Mouse (Mus musculus) CH12.LX (cell line): ENCODE measurements around the gene Zic1. TPM values are rescaled to one million over a fixed set of nuclear protein-coding genes. Genes with fewer than 3 reads are reported as not detected.

Source experiments
- DNase-seq: peaks from one replicate; pipeline ENCODE4 v3.0.0-alpha.2; 2013; ENCODE audit errors: extremely low read depth
- H3K27ac ChIP-seq: 2 replicates; pipeline ENCODE4 v1.5.1; 2012; ENCODE audit warnings: low read depth, mild to moderate bottlenecking, control low read depth, moderate library complexity; ENCODE audit not compliant: insufficient read depth
- H3K27me3 ChIP-seq: replicated peaks from 2 replicates; pipeline ENCODE3; 2012; ENCODE audit warnings: inconsistent platforms
- H3K36me3 ChIP-seq, 2 experiments: replicated peaks in 1 of 2; 2 replicates each; pipeline versions ENCODE3 to v1.6.1; 2012; ENCODE audit warnings: inconsistent platforms in 1 of 2, low read length in 1 of 2, mild to moderate bottlenecking in 1 of 2, mixed read lengths in 1 of 2, moderate library complexity in 1 of 2; ENCODE audit not compliant: control insufficient read depth in 1 of 2, insufficient read depth in 1 of 2
- H3K4me1 ChIP-seq, 2 experiments: 2 replicates each; pipeline ENCODE4 v1.6.1; 2012; ENCODE audit warnings: inconsistent platforms in 1 of 2, moderate library complexity in 1 of 2; ENCODE audit not compliant: insufficient read depth in 2 of 2, control insufficient read depth in 1 of 2
- H3K4me2 ChIP-seq: 2 replicates; pipeline ENCODE4 v1.6.1; 2012; ENCODE audit warnings: low read depth, mild to moderate bottlenecking, control low read depth; ENCODE audit not compliant: poor library complexity, insufficient read depth, severe bottlenecking
- H3K4me3 ChIP-seq, 3 experiments: fragments of 150-350 bp in 1 of 3; sonication (generic) in 1 of 3; replicated peaks in 1 of 3; 2 replicates each; pipeline versions ENCODE3 to v1.5.1; 2011 to 2012; ENCODE audit warnings: low read depth in 2 of 3, low read length in 2 of 3, mild to moderate bottlenecking in 2 of 3, moderate library complexity in 2 of 3, control low read depth in 1 of 3, improper control_type of control experiment in 1 of 3, inconsistent platforms in 1 of 3, mixed read lengths in 1 of 3; ENCODE audit not compliant: poor library complexity in 1 of 3
- H3K79me2 ChIP-seq: replicated peaks from 2 replicates; pipeline ENCODE4 v1.6.1; 2012; ENCODE audit warnings: mild to moderate bottlenecking, moderate library complexity; ENCODE audit not compliant: control insufficient read depth, poor library complexity, insufficient read depth, severe bottlenecking; ENCODE audit errors: extremely low read depth
- H3K9ac ChIP-seq: 2 replicates; pipeline ENCODE4 v1.6.1; 2012; ENCODE audit warnings: low read depth, mild to moderate bottlenecking, control low read depth, moderate library complexity; ENCODE audit not compliant: insufficient read depth
- H3K9me3 ChIP-seq: replicated peaks from 2 replicates; pipeline ENCODE3; 2012; ENCODE audit warnings: low read length, inconsistent platforms, mixed read lengths
- BHLHE40 ChIP-seq: IDR thresholded peaks from 2 replicates; pipeline ENCODE4 v1.6.1; 2011; ENCODE audit warnings: mild to moderate bottlenecking, low read depth, low read length, improper control_type of control experiment
- CHD1 ChIP-seq: IDR thresholded peaks from 2 replicates; pipeline ENCODE4 v1.6.1; 2012; ENCODE audit warnings: low read depth, low read length, improper control_type of control experiment, inconsistent platforms
- CHD2 ChIP-seq: IDR thresholded peaks from 2 replicates; pipeline ENCODE4 v1.6.1; 2011; ENCODE audit warnings: low read length, improper control_type of control experiment
- E2F4 ChIP-seq: IDR thresholded peaks from 2 replicates; pipeline ENCODE4 v1.6.1; 2011; ENCODE audit warnings: low read depth, low read length, improper control_type of control experiment; ENCODE audit not compliant: insufficient replicate concordance
- ELF1 ChIP-seq: IDR thresholded peaks from 2 replicates; pipeline ENCODE4 v1.6.1; 2014; ENCODE audit warnings: low read depth, mild to moderate bottlenecking, inconsistent platforms, low read length, improper control_type of control experiment
- ETS1 ChIP-seq: conservative IDR thresholded peaks from 2 replicates; pipeline ENCODE4 v1.6.1; 2012; ENCODE audit warnings: low read depth, mild to moderate bottlenecking, inconsistent platforms, low read length, improper control_type of control experiment, moderate library complexity
- GABPA ChIP-seq: IDR thresholded peaks from 2 replicates; pipeline ENCODE4 v1.6.1; 2012; ENCODE audit warnings: low read depth, low read length, improper control_type of control experiment, inconsistent platforms; ENCODE audit not compliant: insufficient replicate concordance
- IRF4 ChIP-seq: IDR thresholded peaks from 2 replicates; pipeline ENCODE4 v1.6.1; 2014; ENCODE audit warnings: low read depth, mild to moderate bottlenecking, inconsistent platforms, low read length, improper control_type of control experiment
- JUN ChIP-seq: IDR thresholded peaks from 2 replicates; pipeline ENCODE4 v1.6.1; 2011; ENCODE audit warnings: low read depth, mild to moderate bottlenecking, low read length, improper control_type of control experiment, moderate library complexity; ENCODE audit not compliant: insufficient read depth
- JUND ChIP-seq: conservative IDR thresholded peaks from 2 replicates; pipeline ENCODE4 v1.6.1; 2011; ENCODE audit warnings: low read depth, low read length, improper control_type of control experiment
- KAT2A ChIP-seq: IDR thresholded peaks from 2 replicates; pipeline ENCODE4 v1.6.1; 2012; ENCODE audit warnings: low read length, improper control_type of control experiment, inconsistent platforms; ENCODE audit not compliant: insufficient replicate concordance
- MAX ChIP-seq: IDR thresholded peaks from 2 replicates; pipeline ENCODE4 v1.6.1; 2011; ENCODE audit warnings: low read length, improper control_type of control experiment
- MEF2A ChIP-seq: IDR thresholded peaks from 2 replicates; pipeline ENCODE4 v1.6.1; 2014; ENCODE audit warnings: low read depth, mild to moderate bottlenecking, inconsistent platforms, low read length, improper control_type of control experiment, borderline replicate concordance
- MXI1 ChIP-seq: IDR thresholded peaks from 2 replicates; pipeline ENCODE4 v1.6.1; 2011; ENCODE audit warnings: mild to moderate bottlenecking, low read depth, low read length, improper control_type of control experiment
- NRF1 ChIP-seq: IDR thresholded peaks from 2 replicates; pipeline ENCODE4 v1.6.1; 2014; ENCODE audit warnings: low read depth, mild to moderate bottlenecking, inconsistent platforms, low read length, improper control_type of control experiment, moderate library complexity
- PAX5 ChIP-seq: IDR thresholded peaks from 2 replicates; pipeline ENCODE4 v1.6.1; 2012; ENCODE audit warnings: low read length, inconsistent platforms, mixed read lengths
- POLR2A ChIP-seq: IDR thresholded peaks from 2 replicates; pipeline ENCODE4 v1.6.1; 2011; ENCODE audit warnings: low read depth, mild to moderate bottlenecking, improper control_type of control experiment, low read length
- POLR2AphosphoS2 ChIP-seq: IDR thresholded peaks from 2 replicates; pipeline ENCODE4 v1.6.1; 2011; ENCODE audit warnings: low read depth, low read length, improper control_type of control experiment
- RCOR1 ChIP-seq: conservative IDR thresholded peaks from 2 replicates; pipeline ENCODE4 v1.6.1; 2012; ENCODE audit warnings: low read depth, mild to moderate bottlenecking, inconsistent platforms, low read length, improper control_type of control experiment
- SIN3A ChIP-seq: IDR thresholded peaks from 2 replicates; pipeline ENCODE4 v1.6.1; 2012; ENCODE audit warnings: low read length, improper control_type of control experiment, inconsistent platforms
- TBP ChIP-seq: conservative IDR thresholded peaks from 2 replicates; pipeline ENCODE4 v1.6.1; 2011; ENCODE audit warnings: low read depth, low read length, improper control_type of control experiment
- TCF12 ChIP-seq: IDR thresholded peaks from 2 replicates; pipeline ENCODE4 v1.6.1; 2014; ENCODE audit warnings: low read depth, mild to moderate bottlenecking, inconsistent platforms, low read length, improper control_type of control experiment
- UBTF ChIP-seq: IDR thresholded peaks from 2 replicates; pipeline ENCODE4 v1.6.1; 2012; ENCODE audit warnings: low read depth, mild to moderate bottlenecking, inconsistent platforms, low read length, improper control_type of control experiment, moderate library complexity
- USF1 ChIP-seq: IDR thresholded peaks from 2 replicates; pipeline ENCODE4 v1.6.1; 2014; ENCODE audit warnings: low read depth, mild to moderate bottlenecking, inconsistent platforms, low read length, improper control_type of control experiment
- USF2 ChIP-seq: conservative IDR thresholded peaks from 2 replicates; pipeline ENCODE4 v1.6.1; 2011; ENCODE audit warnings: low read depth, low read length, improper control_type of control experiment
- ZC3H11A ChIP-seq: IDR thresholded peaks from 2 replicates; pipeline ENCODE4 v1.6.1; 2012; ENCODE audit warnings: low read depth, mild to moderate bottlenecking, inconsistent platforms, low read length, improper control_type of control experiment
- ZNF384 ChIP-seq: IDR thresholded peaks from 2 replicates; pipeline ENCODE4 v1.6.1; 2012; ENCODE audit warnings: low read depth, low read length, improper control_type of control experiment, inconsistent platforms
- dilution Hi-C: fragments of 300-500 bp; cut with MboI; formaldehyde crosslinking; loops from 2 replicates; pipeline ENCODE4 v1.14.3; 2020; ENCODE audit warnings: low sequenced_read_pairs; ENCODE audit not compliant: extremely low pct_unique_long_range_greater_than_20kb, extremely low pct_ligation_motif_present
- in situ Hi-C: fragments of 300-500 bp; cut with MboI; formaldehyde crosslinking; loops from 3 replicates; pipeline ENCODE4 v1.14.3; 2019; ENCODE audit warnings: low sequenced_read_pairs, low pct_ligation_motif_present, low pct_unique_long_range_greater_than_20kb, mixed read lengths
- polyA plus RNA-seq: library from polyadenylated mRNA; unstranded; fragments of >175 nt; gene quantifications from 2 replicates; pipeline ENCODE4 v1.2.1, GENCODE M21; 2012; ENCODE audit warnings: low read depth; ENCODE audit not compliant: insufficient read length
- total RNA-seq, 2 experiments: library from RNA; depleted of rRNA; stranded (reverse); fragments of 300-350 nt in 1 of 2; fragments of >200 nt in 1 of 2; gene quantifications; 2 replicates each; pipeline ENCODE4 v1.2.3; 2012 to 2014

Zic1 gene
- total and polyA plus RNA-seq, 3 experiments = not detected

DNA sequence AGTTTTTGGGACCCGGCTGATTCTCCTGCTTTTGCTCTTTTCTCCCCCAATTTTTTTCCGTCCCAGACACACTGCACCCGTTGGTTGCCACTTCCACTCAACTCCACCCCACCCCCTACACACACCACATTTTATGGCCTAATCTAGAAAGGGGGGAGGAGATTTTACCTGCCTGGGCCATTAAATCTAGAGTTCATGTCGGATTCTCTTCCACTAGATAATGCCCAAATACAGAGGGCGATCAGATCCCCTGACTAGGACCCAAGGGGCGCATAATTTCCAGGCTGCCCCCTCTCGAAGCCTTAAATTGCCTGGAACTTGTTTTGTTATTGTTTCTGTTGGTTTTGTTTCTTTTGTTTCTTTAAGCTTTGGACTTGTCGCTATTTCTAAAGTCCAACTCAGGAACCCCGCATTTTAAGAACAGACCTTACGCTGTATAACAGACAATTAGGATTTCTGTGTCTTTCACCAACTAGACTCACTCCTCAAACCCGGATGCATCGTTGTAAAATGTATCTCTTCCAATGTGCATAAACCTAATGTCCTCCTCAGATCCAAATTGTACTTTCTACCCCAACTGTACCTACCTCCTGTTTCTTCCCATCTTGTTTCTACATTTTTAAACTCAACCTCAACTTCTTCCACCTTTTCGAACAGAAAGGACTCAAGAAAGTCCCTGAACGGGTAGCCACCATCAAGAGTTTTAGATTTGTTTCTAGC, 2.4 kb downstream of the Zic1 start:
- Histone ChIP-seq H3K4me3 (no peak overlapping the region), H3K79me2 (no peaks in the 10 kb centered on the region), H3K27ac (no peak overlapping the region), H3K36me3 (no peaks in the 10 kb centered on the region), H3K9me3 (peaks cover 46% of the 10 kb centered on the region), H3K4me1 (no peaks in the 10 kb centered on the region), H3K27me3 (no peaks in the 10 kb centered on the region), H3K4me2 (no peak overlapping the region), H3K9ac (no peak overlapping the region)
- TF ChIP-seq CHD2 (no peak), MAX (no peak), IRF4 (no peak), USF2 (no peak), GABPA (no peak), POLR2A (no peak), PAX5 (no peak), JUN (no peak), MXI1 (no peak), ZNF384 (no peak), ETS1 (no peak), TCF12 (no peak), USF1 (no peak), TBP (no peak), CHD1 (no peak), KAT2A (no peak), UBTF (no peak), JUND (no peak), RCOR1 (no peak), E2F4 (no peak)
- no peak for DNase-seq
- in situ Hi-C loops = no loop called here
- dilution Hi-C loops = no loop called here

DNA sequence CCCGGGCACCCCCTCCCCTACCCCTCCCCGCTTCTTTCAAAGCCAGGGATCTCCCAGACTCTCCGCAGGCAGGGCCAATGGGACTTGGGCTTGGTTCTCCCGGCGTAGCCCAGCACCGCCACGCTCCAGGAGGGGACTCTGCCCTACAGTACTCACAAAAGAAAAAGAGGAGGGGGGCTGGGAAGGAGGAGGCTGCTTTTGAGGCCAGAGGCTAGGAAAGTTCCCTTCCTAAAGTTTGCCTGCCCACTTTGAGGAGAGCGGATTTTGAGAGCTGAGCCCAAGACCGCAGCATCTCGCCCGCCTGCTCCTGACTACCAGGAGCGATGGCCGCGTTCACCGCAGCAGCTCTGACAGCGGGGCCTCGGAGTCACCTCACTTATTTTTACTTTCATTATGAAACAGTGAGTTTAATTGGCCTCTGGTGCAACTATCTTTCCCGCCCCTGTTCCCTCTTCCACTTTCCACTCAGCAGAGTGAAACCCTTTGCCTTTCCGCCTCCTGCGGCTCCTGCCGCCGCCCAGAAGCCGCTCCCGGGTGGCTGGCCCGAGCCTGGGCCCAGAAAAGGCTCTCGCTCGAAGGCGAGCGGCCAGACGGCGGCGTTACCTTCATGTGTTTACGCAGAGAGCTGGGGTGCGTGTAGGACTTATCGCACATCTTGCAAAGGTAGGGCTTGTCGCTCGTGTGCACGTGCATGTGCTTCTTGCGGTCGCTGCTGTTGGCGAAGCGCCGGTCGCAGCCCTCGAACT, 3.6 kb downstream of the Zic1 start, which contains the start of gene Zic4:
TSS of gene Zic4 (plus strand) at position 558 of the 746 bp plus-strand sequence.
- H3K79me2 ChIP-seq = no peaks in the 10 kb centered on the region
- no peak within 1 kb of the TSS for H3K4me2 ChIP-seq
- no peaks in the 10 kb centered on the region for H3K36me3 ChIP-seq
- H3K27me3 ChIP-seq = no peaks in the 10 kb centered on the region
- in situ Hi-C loops = no loop called here
- H3K27ac ChIP-seq = no peak within 1 kb of the TSS
- TF ChIP-seq CHD2 (no peak), BHLHE40 (no peak), ELF1 (no peak), USF1 (no peak), SIN3A (no peak), POLR2AphosphoS2 (no peak), NRF1 (no peak), CHD1 (no peak), MEF2A (no peak), ZC3H11A (no peak), UBTF (no peak)
- TF ChIP-seq, all 38 proteins: peak for 0
- Histone ChIP-seq H3K9me3 (peaks cover 42% of the 10 kb centered on the region), H3K9ac (no peak within 1 kb of the TSS), H3K4me3 (no peak within 1 kb of the TSS), H3K4me1 (no peaks in the 10 kb centered on the region)
- DNase-seq = no peak
- dilution Hi-C loops = no loop called here
